Mouse (Mus musculus) T-helper 2 cell (primary cell): ENCODE measurements around the gene 1600014C10Rik.

Experiments
- in situ Hi-C: fragments of 300-600 bp; cut with MboI, MseI; formaldehyde crosslinking; loops from one replicate; pipeline ENCODE4 v1.15.1; 2025; ENCODE audit warnings: high pct_unique_total_duplicates

The 1600014C10Rik gene

GRCm38 (mm10) chr7:38214473-38215214 lies 31.6 kb downstream of the 1600014C10Rik start:
- in situ Hi-C loops, result no loop called here

DNA sequence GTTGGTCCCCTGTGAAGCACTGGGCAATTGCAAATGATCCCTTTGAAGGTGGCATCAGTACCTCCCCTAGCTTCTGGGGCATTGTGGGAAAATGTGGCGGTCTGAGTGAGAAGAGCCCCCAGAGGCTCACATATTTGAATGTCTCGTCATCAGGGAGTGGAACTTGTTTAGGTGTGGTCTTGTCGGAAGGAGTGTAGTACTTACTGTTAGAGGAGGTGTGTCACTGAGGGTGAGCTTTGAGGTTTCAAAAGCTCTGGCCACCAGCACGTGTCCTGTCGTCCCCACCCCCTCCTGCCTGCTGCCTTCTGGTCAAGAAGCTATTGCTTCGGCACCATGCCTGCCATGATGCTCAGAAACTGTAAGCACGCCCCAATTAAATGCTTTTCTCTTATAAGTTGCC lies 32.3 kb downstream of the 1600014C10Rik start:
- in situ Hi-C loops, result no loop called here

DNA sequence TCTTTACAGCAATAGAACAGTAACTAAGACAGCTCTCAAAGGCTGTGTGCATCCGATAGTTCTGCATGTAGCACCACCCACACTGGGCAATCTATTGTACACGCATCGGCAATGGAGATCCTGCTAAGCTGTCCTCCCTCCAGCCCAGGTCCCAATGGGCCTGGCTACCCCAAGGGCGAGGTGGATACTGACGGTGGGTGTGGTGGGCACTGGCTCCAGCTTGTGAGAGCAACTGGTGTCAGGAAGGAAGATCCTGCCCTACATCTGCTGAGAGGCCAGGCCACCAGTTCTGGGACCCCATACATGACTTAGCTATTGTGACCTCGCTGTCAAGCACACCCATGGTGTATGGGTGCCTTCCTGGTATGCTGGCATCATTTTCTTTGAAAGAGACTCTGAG lies 32.7 kb downstream of the 1600014C10Rik start:
- in situ Hi-C loops, result no loop called here

GRCm38 (mm10) chr7:38217417-38218171 lies 34.6 kb downstream of the 1600014C10Rik start:
- in situ Hi-C loops, result no loop called here

GRCm38 (mm10) chr7:38218631-38219367 lies 35.8 kb downstream of the 1600014C10Rik start:
- in situ Hi-C loops, result no loop called here

DNA sequence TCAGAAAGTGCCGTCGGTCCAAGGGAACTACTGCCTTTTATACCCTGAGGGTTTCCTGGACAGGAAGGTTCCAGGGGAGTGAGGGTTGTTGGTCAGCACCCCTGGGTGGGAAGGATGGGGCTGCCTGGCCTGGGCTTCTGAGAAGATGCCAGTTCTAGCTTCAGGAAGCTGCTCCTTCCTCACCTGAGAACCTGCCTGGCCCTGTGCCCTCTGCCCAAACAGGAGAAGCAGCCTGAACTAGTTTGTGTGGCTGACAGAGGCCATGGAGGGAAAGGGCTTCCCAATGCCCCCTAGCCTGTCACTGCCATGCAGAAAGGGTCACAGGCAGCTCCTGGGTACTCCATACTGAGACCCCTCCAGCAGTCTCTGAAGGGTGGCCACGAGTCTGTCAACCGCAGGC lies 36.5 kb downstream of the 1600014C10Rik start:
- in situ Hi-C loops, result no loop called here

DNA sequence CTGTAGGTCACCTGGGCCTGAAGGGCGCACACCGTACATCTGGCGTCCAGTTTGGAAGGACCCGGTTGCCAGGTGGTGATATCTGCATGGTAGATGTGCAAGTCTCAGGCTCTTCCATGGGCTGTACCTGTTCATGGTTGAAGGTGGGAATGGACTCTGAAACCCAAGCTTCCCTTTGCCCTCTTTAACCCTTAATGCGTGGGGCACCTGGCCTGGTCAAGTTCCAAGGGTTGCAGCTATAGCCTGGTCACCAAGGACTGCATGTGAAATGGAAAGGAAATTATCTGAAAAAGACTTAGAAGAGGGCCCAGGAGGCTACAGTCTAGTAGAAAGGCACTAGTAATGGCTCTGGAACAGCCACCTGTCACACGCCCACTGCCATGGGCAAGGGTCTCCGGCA lies 37.8 kb downstream of the 1600014C10Rik start:
- in situ Hi-C loops, result no loop called here

GRCm38 (mm10) chr7:38224577-38225369 lies 41.8 kb downstream of the 1600014C10Rik start:
- in situ Hi-C loops, result no loop called here

GRCm38 (mm10) chr7:38226226-38226625 lies 43.2 kb downstream of the 1600014C10Rik start:
- in situ Hi-C loops, result no loop called here

DNA sequence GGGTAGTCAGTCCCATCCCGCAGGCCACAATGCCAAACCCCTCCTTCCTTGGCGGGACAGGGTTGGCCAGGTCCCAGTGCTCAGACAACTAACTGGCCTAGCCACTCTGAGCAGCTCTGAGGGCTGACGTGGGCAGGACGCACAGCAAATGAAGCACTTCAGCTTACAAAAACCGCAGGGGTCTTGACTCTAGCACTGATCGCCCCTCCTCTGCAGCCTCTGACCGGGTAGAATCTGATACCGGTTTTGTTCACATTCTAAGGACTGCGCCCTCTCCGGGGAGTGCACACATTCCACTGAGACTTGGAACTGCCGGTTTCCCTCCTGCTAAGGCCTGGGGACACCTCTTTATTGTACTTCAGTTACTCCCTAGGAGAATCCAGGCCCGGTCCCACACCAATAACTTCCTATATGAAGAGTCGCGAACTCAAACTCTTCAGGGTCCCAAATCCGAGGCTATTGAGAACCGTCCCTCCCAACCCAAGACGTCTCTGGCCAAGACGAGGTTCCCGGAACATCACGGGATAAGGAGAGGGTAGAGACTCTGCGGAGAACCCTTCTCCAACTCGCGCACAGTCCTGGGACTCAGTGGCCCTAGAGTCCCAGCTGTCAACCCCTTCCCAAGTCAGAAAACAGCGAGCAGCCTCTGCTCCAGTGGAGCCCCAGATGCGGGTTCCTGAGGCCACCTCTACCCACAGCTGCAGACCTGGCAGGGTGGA lies 44.3 kb downstream of the 1600014C10Rik start:
- in situ Hi-C loops, result no loop called here

DNA sequence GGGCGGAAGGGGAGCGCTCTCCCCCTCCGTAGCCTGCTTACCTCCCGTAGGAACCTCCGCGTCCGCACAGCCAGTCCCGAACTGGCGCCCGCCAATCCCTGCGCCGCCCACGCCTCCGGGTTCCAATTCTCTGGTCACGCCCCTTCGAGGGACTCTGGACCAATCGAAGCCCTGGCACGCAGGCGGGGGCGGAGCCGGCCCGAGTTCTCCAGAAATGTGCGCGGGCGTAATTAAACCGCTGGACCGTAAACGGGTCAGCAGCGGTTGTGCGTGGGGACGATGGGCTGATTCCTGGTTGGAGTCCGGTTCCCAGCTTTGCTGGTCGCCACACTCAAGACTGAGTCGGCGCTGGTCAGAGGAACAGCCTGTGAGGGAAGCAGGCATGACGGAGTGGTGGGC lies 44.9 kb downstream of the 1600014C10Rik start, which contains the start of gene Plekhf1:
Plekhf1 (minus strand) TSS at position 117 of the 399 bp plus-strand sequence.
- in situ Hi-C loops, result no loop called here

DNA sequence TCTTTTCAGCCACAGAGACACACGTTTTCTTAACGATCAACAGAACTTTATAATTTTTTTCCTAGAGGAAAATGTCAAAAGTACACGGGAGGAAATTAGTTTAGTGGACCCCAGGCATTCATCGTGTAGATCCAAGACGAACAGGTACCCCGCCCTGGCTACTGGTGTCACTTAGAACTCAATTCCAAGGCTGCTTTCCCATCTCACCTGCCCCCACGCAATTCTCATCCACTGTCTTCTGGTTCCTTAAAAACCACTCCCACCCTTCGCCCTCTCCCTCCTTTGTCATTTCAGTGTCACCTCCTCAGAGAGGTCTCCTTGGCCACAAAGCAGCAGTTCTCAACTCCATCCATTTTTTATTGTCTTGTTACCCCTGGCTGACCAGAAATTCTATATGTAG lies 45.3 kb downstream of the 1600014C10Rik start:
- in situ Hi-C loops, result no loop called here

DNA sequence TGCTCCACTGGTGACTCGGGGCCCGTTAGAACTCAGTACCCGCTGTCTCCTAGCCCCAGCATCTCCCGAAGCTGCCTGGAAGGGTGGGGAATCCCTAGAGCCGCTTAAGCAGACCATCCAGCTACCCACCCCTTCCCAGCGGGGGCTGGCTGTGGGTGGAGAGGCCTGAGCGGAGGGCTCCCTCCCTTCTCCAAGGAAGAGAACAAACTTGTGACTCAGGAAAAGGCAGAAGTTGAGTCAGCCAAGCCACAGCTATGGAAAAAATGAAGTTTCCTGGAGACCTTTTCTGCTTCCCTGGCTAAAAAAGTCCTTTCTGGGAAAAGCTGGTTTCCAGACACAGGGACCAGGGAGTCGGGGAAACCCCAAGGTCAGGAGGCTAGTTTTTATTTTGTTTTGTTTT lies 47.3 kb downstream of the 1600014C10Rik start:
- in situ Hi-C loops, result no loop called here

GRCm38 (mm10) chr7:38236400-38237105 lies 53.5 kb downstream of the 1600014C10Rik start:
- in situ Hi-C loops, result no loop called here

DNA sequence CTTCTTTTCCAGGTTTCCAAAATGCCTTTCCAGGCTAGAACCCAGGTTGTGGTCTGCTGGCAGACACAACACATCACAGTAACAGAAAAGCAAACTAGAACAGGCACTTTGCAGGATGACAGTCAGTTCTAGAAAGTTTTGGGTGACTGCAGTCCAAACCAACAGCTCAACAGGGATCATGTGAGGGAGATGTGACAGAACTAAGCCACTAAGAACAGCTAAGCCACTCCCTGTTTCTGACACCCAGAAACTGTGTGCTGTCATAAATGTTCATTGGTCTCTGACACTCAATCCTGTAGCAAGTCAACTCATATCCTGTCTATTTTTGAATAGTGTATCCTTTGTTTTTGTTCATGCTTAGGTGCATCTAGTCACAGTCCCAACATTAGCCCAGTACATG lies 54.1 kb downstream of the 1600014C10Rik start:
- in situ Hi-C loops, result no loop called here

DNA sequence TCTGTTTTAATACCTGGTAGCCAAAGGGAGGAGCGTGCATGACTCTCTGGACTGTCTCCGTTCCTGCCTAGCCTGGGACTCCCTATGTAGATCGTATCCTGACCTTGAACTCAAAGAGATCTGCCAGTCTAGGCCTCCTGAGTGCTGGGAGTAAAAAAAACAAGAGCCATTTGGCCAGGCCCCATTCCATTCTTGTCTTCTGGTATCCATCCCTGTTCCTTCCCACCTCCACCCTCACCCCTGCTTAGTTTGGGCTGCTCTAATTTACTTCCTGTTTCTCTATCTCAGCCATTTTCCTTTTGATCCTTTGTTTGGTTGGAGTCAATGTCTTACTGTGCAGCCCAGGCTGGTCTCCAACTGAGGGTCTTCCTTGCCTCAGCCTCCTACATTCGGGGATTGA lies 59.4 kb downstream of the 1600014C10Rik start:
- in situ Hi-C loops, result no loop called here
